Mouse (Mus musculus): Measurements from ENCODE around the gene Ccdc134.

- TF ChIP-seq ZC3H11A (IDR thresholded peaks at IDR 0.05; ENCODE audit: borderline replicate concordance, low read depth, low read length) (no peak), MAFK (IDR thresholded peaks at IDR 0.05; ENCODE audit: insufficient read depth, low read depth, low read length) (no peak)
Observed at GRCm38 (mm10) chr15:82163356-82164060, 35.8 kb downstream of the Ccdc134 start.

Data from ES-E14 (cell line).